Mouse (Mus musculus) CH12.LX (cell line): ENCODE measurements at regions not wholly inside any gene's neighbourhood (a gene's known extent, or its start where the extent isn't known, plus 50 kb on each side); places are given as distances from the start of the nearest gene placed in this dataset.

Source experiments
- DNase-seq: peaks from one replicate; pipeline ENCODE4 v3.0.0-alpha.2; 2013; ENCODE audit errors: extremely low read depth
- H3K27ac ChIP-seq: 2 replicates; pipeline ENCODE4 v1.5.1; 2012; ENCODE audit warnings: low read depth, mild to moderate bottlenecking, control low read depth, moderate library complexity; ENCODE audit not compliant: insufficient read depth
- H3K27me3 ChIP-seq: replicated peaks from 2 replicates; pipeline ENCODE3; 2012; ENCODE audit warnings: inconsistent platforms
- H3K36me3 ChIP-seq, 2 experiments: replicated peaks in 1 of 2; 2 replicates each; pipeline versions ENCODE3 to v1.6.1; 2012; ENCODE audit warnings: inconsistent platforms in 1 of 2, low read length in 1 of 2, mild to moderate bottlenecking in 1 of 2, mixed read lengths in 1 of 2, moderate library complexity in 1 of 2; ENCODE audit not compliant: control insufficient read depth in 1 of 2, insufficient read depth in 1 of 2
- H3K4me1 ChIP-seq, 2 experiments: 2 replicates each; pipeline ENCODE4 v1.6.1; 2012; ENCODE audit warnings: inconsistent platforms in 1 of 2, moderate library complexity in 1 of 2; ENCODE audit not compliant: insufficient read depth in 2 of 2, control insufficient read depth in 1 of 2
- H3K4me2 ChIP-seq: 2 replicates; pipeline ENCODE4 v1.6.1; 2012; ENCODE audit warnings: low read depth, mild to moderate bottlenecking, control low read depth; ENCODE audit not compliant: poor library complexity, insufficient read depth, severe bottlenecking
- H3K4me3 ChIP-seq, 3 experiments: fragments of 150-350 bp in 1 of 3; sonication (generic) in 1 of 3; replicated peaks in 1 of 3; 2 replicates each; pipeline versions ENCODE3 to v1.5.1; 2011 to 2012; ENCODE audit warnings: low read depth in 2 of 3, low read length in 2 of 3, mild to moderate bottlenecking in 2 of 3, moderate library complexity in 2 of 3, control low read depth in 1 of 3, improper control_type of control experiment in 1 of 3, inconsistent platforms in 1 of 3, mixed read lengths in 1 of 3; ENCODE audit not compliant: poor library complexity in 1 of 3
- H3K79me2 ChIP-seq: replicated peaks from 2 replicates; pipeline ENCODE4 v1.6.1; 2012; ENCODE audit warnings: mild to moderate bottlenecking, moderate library complexity; ENCODE audit not compliant: control insufficient read depth, poor library complexity, insufficient read depth, severe bottlenecking; ENCODE audit errors: extremely low read depth
- H3K9ac ChIP-seq: 2 replicates; pipeline ENCODE4 v1.6.1; 2012; ENCODE audit warnings: low read depth, mild to moderate bottlenecking, control low read depth, moderate library complexity; ENCODE audit not compliant: insufficient read depth
- H3K9me3 ChIP-seq: replicated peaks from 2 replicates; pipeline ENCODE3; 2012; ENCODE audit warnings: low read length, inconsistent platforms, mixed read lengths
- BHLHE40 ChIP-seq: IDR thresholded peaks from 2 replicates; pipeline ENCODE4 v1.6.1; 2011; ENCODE audit warnings: mild to moderate bottlenecking, low read depth, low read length, improper control_type of control experiment
- CHD1 ChIP-seq: IDR thresholded peaks from 2 replicates; pipeline ENCODE4 v1.6.1; 2012; ENCODE audit warnings: low read depth, low read length, improper control_type of control experiment, inconsistent platforms
- CHD2 ChIP-seq: IDR thresholded peaks from 2 replicates; pipeline ENCODE4 v1.6.1; 2011; ENCODE audit warnings: low read length, improper control_type of control experiment
- CTCF ChIP-seq, 2 experiments: IDR thresholded peaks in 1 of 2; conservative IDR thresholded peaks in 1 of 2; 2 replicates each; pipeline ENCODE4 v1.5.1; 2011 to 2012; ENCODE audit warnings: low read depth in 2 of 2, low read length in 2 of 2, improper control_type of control experiment in 1 of 2, inconsistent platforms in 1 of 2, mild to moderate bottlenecking in 1 of 2, moderate library complexity in 1 of 2
- E2F4 ChIP-seq: IDR thresholded peaks from 2 replicates; pipeline ENCODE4 v1.6.1; 2011; ENCODE audit warnings: low read depth, low read length, improper control_type of control experiment; ENCODE audit not compliant: insufficient replicate concordance
- ELF1 ChIP-seq: IDR thresholded peaks from 2 replicates; pipeline ENCODE4 v1.6.1; 2014; ENCODE audit warnings: low read depth, mild to moderate bottlenecking, inconsistent platforms, low read length, improper control_type of control experiment
- EP300 ChIP-seq: IDR thresholded peaks from 2 replicates; pipeline ENCODE4 v1.6.1; 2011; ENCODE audit warnings: low read length, improper control_type of control experiment
- GABPA ChIP-seq: IDR thresholded peaks from 2 replicates; pipeline ENCODE4 v1.6.1; 2012; ENCODE audit warnings: low read depth, low read length, improper control_type of control experiment, inconsistent platforms; ENCODE audit not compliant: insufficient replicate concordance
- HCFC1 ChIP-seq: IDR thresholded peaks from 2 replicates; pipeline ENCODE4 v1.6.1; 2012; ENCODE audit warnings: low read depth, mild to moderate bottlenecking, inconsistent platforms, low read length, improper control_type of control experiment
- IRF4 ChIP-seq: IDR thresholded peaks from 2 replicates; pipeline ENCODE4 v1.6.1; 2014; ENCODE audit warnings: low read depth, mild to moderate bottlenecking, inconsistent platforms, low read length, improper control_type of control experiment
- JUN ChIP-seq: IDR thresholded peaks from 2 replicates; pipeline ENCODE4 v1.6.1; 2011; ENCODE audit warnings: low read depth, mild to moderate bottlenecking, low read length, improper control_type of control experiment, moderate library complexity; ENCODE audit not compliant: insufficient read depth
- KAT2A ChIP-seq: IDR thresholded peaks from 2 replicates; pipeline ENCODE4 v1.6.1; 2012; ENCODE audit warnings: low read length, improper control_type of control experiment, inconsistent platforms; ENCODE audit not compliant: insufficient replicate concordance
- MAFK ChIP-seq: IDR thresholded peaks from 2 replicates; pipeline ENCODE4 v1.6.1; 2011; ENCODE audit warnings: low read length, improper control_type of control experiment; ENCODE audit not compliant: insufficient replicate concordance
- MAX ChIP-seq: IDR thresholded peaks from 2 replicates; pipeline ENCODE4 v1.6.1; 2011; ENCODE audit warnings: low read length, improper control_type of control experiment
- MAZ ChIP-seq: IDR thresholded peaks from 2 replicates; pipeline ENCODE4 v1.6.1; 2012; ENCODE audit warnings: low read depth, mild to moderate bottlenecking, inconsistent platforms, low read length, improper control_type of control experiment, moderate library complexity
- MXI1 ChIP-seq: IDR thresholded peaks from 2 replicates; pipeline ENCODE4 v1.6.1; 2011; ENCODE audit warnings: mild to moderate bottlenecking, low read depth, low read length, improper control_type of control experiment
- MYC ChIP-seq: IDR thresholded peaks from 2 replicates; pipeline ENCODE4 v1.6.1; 2011; ENCODE audit warnings: low read depth, mild to moderate bottlenecking, improper control_type of control experiment, low read length
- PAX5 ChIP-seq: IDR thresholded peaks from 2 replicates; pipeline ENCODE4 v1.6.1; 2012; ENCODE audit warnings: low read length, inconsistent platforms, mixed read lengths
- POLR2AphosphoS2 ChIP-seq: IDR thresholded peaks from 2 replicates; pipeline ENCODE4 v1.6.1; 2011; ENCODE audit warnings: low read depth, low read length, improper control_type of control experiment
- RAD21 ChIP-seq: IDR thresholded peaks from 2 replicates; pipeline ENCODE4 v1.6.1; 2011; ENCODE audit warnings: low read depth, mild to moderate bottlenecking, low read length, improper control_type of control experiment, moderate library complexity
- SIN3A ChIP-seq: IDR thresholded peaks from 2 replicates; pipeline ENCODE4 v1.6.1; 2012; ENCODE audit warnings: low read length, improper control_type of control experiment, inconsistent platforms
- SMC3 ChIP-seq: IDR thresholded peaks from 2 replicates; pipeline ENCODE4 v1.6.1; 2011; ENCODE audit warnings: low read depth, low read length, improper control_type of control experiment
- TCF12 ChIP-seq: IDR thresholded peaks from 2 replicates; pipeline ENCODE4 v1.6.1; 2014; ENCODE audit warnings: low read depth, mild to moderate bottlenecking, inconsistent platforms, low read length, improper control_type of control experiment
- UBTF ChIP-seq: IDR thresholded peaks from 2 replicates; pipeline ENCODE4 v1.6.1; 2012; ENCODE audit warnings: low read depth, mild to moderate bottlenecking, inconsistent platforms, low read length, improper control_type of control experiment, moderate library complexity
- USF2 ChIP-seq: conservative IDR thresholded peaks from 2 replicates; pipeline ENCODE4 v1.6.1; 2011; ENCODE audit warnings: low read depth, low read length, improper control_type of control experiment
- ZC3H11A ChIP-seq: IDR thresholded peaks from 2 replicates; pipeline ENCODE4 v1.6.1; 2012; ENCODE audit warnings: low read depth, mild to moderate bottlenecking, inconsistent platforms, low read length, improper control_type of control experiment
- ZKSCAN1 ChIP-seq: IDR thresholded peaks from 2 replicates; pipeline ENCODE4 v1.6.1; 2012; ENCODE audit warnings: low read depth, inconsistent platforms, low read length, improper control_type of control experiment, borderline replicate concordance
- ZNF384 ChIP-seq: IDR thresholded peaks from 2 replicates; pipeline ENCODE4 v1.6.1; 2012; ENCODE audit warnings: low read depth, low read length, improper control_type of control experiment, inconsistent platforms
- dilution Hi-C: fragments of 300-500 bp; cut with MboI; formaldehyde crosslinking; loops from 2 replicates; pipeline ENCODE4 v1.14.3; 2020; ENCODE audit warnings: low sequenced_read_pairs; ENCODE audit not compliant: extremely low pct_unique_long_range_greater_than_20kb, extremely low pct_ligation_motif_present
- in situ Hi-C: fragments of 300-500 bp; cut with MboI; formaldehyde crosslinking; loops from 3 replicates; pipeline ENCODE4 v1.14.3; 2019; ENCODE audit warnings: low sequenced_read_pairs, low pct_ligation_motif_present, low pct_unique_long_range_greater_than_20kb, mixed read lengths

- TF ChIP-seq POLR2AphosphoS2 (no peak), CTCF (conservative IDR thresholded peaks at IDR 0.05 in 1 of 2, IDR thresholded peaks at IDR 0.05 in 1 of 2; ENCODE audit: low read depth in 2 of 2, low read length in 2 of 2) (no peak), USF2 (no peak), MAZ (no peak), ZKSCAN1 (no peak), MXI1 (no peak), TCF12 (no peak), CHD2 (no peak), UBTF (no peak), PAX5 (no peak), SMC3 (no peak), JUN (no peak), MAFK (no peak), E2F4 (no peak), GABPA (no peak), MAX (no peak), CHD1 (no peak), SIN3A (no peak), ZNF384 (no peak)
- DNase-seq = no peak
- no peak overlapping the region for H3K9ac ChIP-seq
- H3K9me3 ChIP-seq = no peaks in the 10 kb centered on the region
- H3K4me3 ChIP-seq = no peak overlapping the region
- H3K36me3 ChIP-seq = no peaks in the 10 kb centered on the region
- no peaks in the 10 kb centered on the region for H3K4me1 ChIP-seq
- no peaks in the 10 kb centered on the region for H3K27me3 ChIP-seq
- H3K79me2 ChIP-seq = no peaks in the 10 kb centered on the region
- H3K27ac ChIP-seq = no peak overlapping the region
- dilution Hi-C loops = no loop called here
- in situ Hi-C loops = no loop called here
- H3K4me2 ChIP-seq = no peak overlapping the region
Observed at GRCm38 (mm10) chr8:77828079-77828478, 103.8 kb upstream of the Ednra start.

GRCm38 (mm10) chr8:77829126-77829748 is 105.0 kb upstream of the Ednra start:
- no peaks in the 10 kb centered on the region for H3K9me3 ChIP-seq
- H3K9ac ChIP-seq = no peak overlapping the region
- no peak overlapping the region for H3K4me3 ChIP-seq
- in situ Hi-C loops = no loop called here
- H3K27ac ChIP-seq = no peak overlapping the region
- H3K79me2 ChIP-seq = no peaks in the 10 kb centered on the region
- H3K4me1 ChIP-seq = no peaks in the 10 kb centered on the region
- dilution Hi-C loops = no loop called here
- no peaks in the 10 kb centered on the region for H3K36me3 ChIP-seq
- TF ChIP-seq GABPA (no peak), TCF12 (no peak), USF2 (no peak), BHLHE40 (no peak), MYC (no peak), ZKSCAN1 (no peak), IRF4 (no peak), EP300 (no peak), ZNF384 (no peak), ZC3H11A (no peak), MAZ (no peak), CTCF (conservative IDR thresholded peaks at IDR 0.05 in 1 of 2, IDR thresholded peaks at IDR 0.05 in 1 of 2; ENCODE audit: low read depth in 2 of 2, low read length in 2 of 2) (no peak), CHD2 (no peak), RAD21 (no peak), KAT2A (no peak), HCFC1 (no peak), ELF1 (no peak), CHD1 (no peak)
- DNase-seq = no peak
- H3K27me3 ChIP-seq = no peaks in the 10 kb centered on the region
- H3K4me2 ChIP-seq = no peak overlapping the region
